Mouse (Mus musculus) heart, embryonic 14.5 days (tissue): ENCODE results near the gene Cobll1. TPM values are rescaled to one million over a fixed set of nuclear protein-coding genes. Genes with fewer than 3 reads are reported as not detected.
A peak's percentile ranks its signal among the peaks of the same experiment; 100 is the strongest.

Source experiments
- ATAC-seq: fragments of 200-750 bp; cut with Nextera tagmentation; 2 replicates; pipeline ENCODE4 v1.8.0; 2017; ENCODE audit warnings: low read depth, moderate TSS enrichment; ENCODE audit not compliant: insufficient number of reproducible peaks, insufficient read depth, low FRiP score
- H3K27ac ChIP-seq, 2 experiments: fragments of 200-500 bp in 1 of 2; fragments of 300-500 bp in 1 of 2; sonication (generic) in 1 of 2; replicated peaks in 1 of 2; 2 replicates each; pipeline ENCODE4 v1.5.1; 2012 to 2014; ENCODE audit warnings: low read depth in 2 of 2, low read length in 2 of 2, control low read depth in 1 of 2, mild to moderate bottlenecking in 1 of 2, mixed read lengths in 1 of 2; ENCODE audit not compliant: control insufficient read depth in 1 of 2, insufficient read depth in 1 of 2
- H3K27me3 ChIP-seq: fragments of 300-500 bp; sonication (generic); 2 replicates; pipeline ENCODE4 v1.6.1; 2014; ENCODE audit warnings: mild to moderate bottlenecking, low read length, control low read depth; ENCODE audit not compliant: control insufficient read depth, insufficient read depth
- H3K36me3 ChIP-seq: fragments of 300-500 bp; sonication (generic); 2 replicates; pipeline ENCODE4 v1.6.1; 2014; ENCODE audit warnings: mild to moderate bottlenecking, control low read depth, low read length, mixed read lengths; ENCODE audit not compliant: control insufficient read depth, insufficient read depth
- H3K4me1 ChIP-seq, 2 experiments: fragments of 200-500 bp in 1 of 2; fragments of 300-500 bp in 1 of 2; sonication (generic) in 1 of 2; 2 replicates each; pipeline ENCODE4 v1.6.1; 2012 to 2014; ENCODE audit warnings: low read length in 2 of 2, control low read depth in 1 of 2, mixed read lengths in 1 of 2; ENCODE audit not compliant: control insufficient read depth in 2 of 2, insufficient read depth in 2 of 2
- H3K4me2 ChIP-seq: fragments of 300-500 bp; sonication (generic); 2 replicates; pipeline ENCODE4 v1.6.1; 2014; ENCODE audit warnings: mild to moderate bottlenecking, low read length
- H3K4me3 ChIP-seq, 2 experiments: fragments of 200-500 bp in 1 of 2; fragments of 300-500 bp in 1 of 2; sonication (generic) in 1 of 2; 2 replicates each; pipeline ENCODE4 v1.5.1; 2012 to 2014; ENCODE audit warnings: low read length in 2 of 2, mild to moderate bottlenecking in 2 of 2, control low read depth in 1 of 2, low read depth in 1 of 2, moderate library complexity in 1 of 2; ENCODE audit not compliant: control insufficient read depth in 1 of 2, insufficient read depth in 1 of 2
- H3K9ac ChIP-seq: fragments of 300-500 bp; sonication (generic); 2 replicates; pipeline ENCODE4 v1.6.1; 2014; ENCODE audit warnings: mild to moderate bottlenecking, low read length
- H3K9me3 ChIP-seq: fragments of 300-500 bp; sonication (generic); 2 replicates; pipeline ENCODE4 v1.6.1; 2016; ENCODE audit warnings: low read length, control low read depth; ENCODE audit not compliant: control insufficient read depth
- WGBS: fragments of 180-500 bp; shearing (Covaris S2); extraction: QIAGEN DNeasy Blood & Tissue Kit; methylation state at CpG from one replicate; pipeline ENCODE4 v1.1.7; 2014; 5-methylcytosine and 5-hydroxymethylcytosine counted together
- polyA plus RNA-seq: library from polyadenylated mRNA; unstranded; fragments of >200 nt; fragmentation: Nextera tagmentation; extraction: Ambion mirVana; gene quantifications from 2 replicates; pipeline ENCODE4 v1.2.1, GENCODE M21; 2014

Gene Cobll1
- polyA plus RNA-seq, 1 experiment from 2014 or later: 10.6 TPM

- Histone ChIP-seq H3K4me1 (peaks cover 7 to 12% of the 10 kb centered on the region in 2 experiments; a peak in 3 of 4 replicates), H3K4me2 (no peak overlapping the region), H3K27me3 (no peaks in the 10 kb centered on the region), H3K4me3 (no peak overlapping the region), H3K9ac (no peak overlapping the region), H3K36me3 (no peaks in the 10 kb centered on the region), H3K27ac (no peak overlapping the region), H3K9me3 (no peaks in the 10 kb centered on the region)
- ATAC-seq: no peak
- WGBS: 51% methylated on average over 2 of the region's 2 CpGs
Measured at GRCm38 (mm10) chr2:65182747-65183146, 56.5 kb downstream of the Cobll1 start.

GRCm38 (mm10) chr2:65181736-65182135 lies 57.5 kb downstream of the Cobll1 start:
- H3K9me3 ChIP-seq: no peaks in the 10 kb centered on the region
- peak overlapping the region; percentile 56; the same call in 1 of the 2 replicates for H3K4me2 ChIP-seq
- peak overlapping the region; percentile 52; the same call in 1 of the 2 replicates for H3K9ac ChIP-seq
- WGBS: 82% methylated on average over 8 of the region's 8 CpGs
- H3K4me3 ChIP-seq: no peak overlapping the region
- no peaks in the 10 kb centered on the region for H3K27me3 ChIP-seq
- no peaks in the 10 kb centered on the region for H3K36me3 ChIP-seq
- peaks cover 7 to 12% of the 10 kb centered on the region in 2 experiments; a peak in 3 of 4 replicates for H3K4me1 ChIP-seq
- ATAC-seq: no peak
- H3K27ac ChIP-seq: peak overlapping the region; percentile 28 to 55; a peak in 3 of 4 replicates

- no peaks in the 10 kb centered on the region for H3K9me3 ChIP-seq
- ATAC-seq: 0 out of 2 replicates have a peak, but pooled peaks have one; percentile 39
- 20% methylated on average over 9 of the region's 9 CpGs for WGBS
- H3K4me3 ChIP-seq: peak overlapping the region; percentile 24 to 33
- peak overlapping the region; percentile 52; the same call in 1 of the 2 replicates for H3K9ac ChIP-seq
- H3K4me2 ChIP-seq: peak overlapping the region; percentile 56
- peaks cover 7 to 12% of the 10 kb centered on the region in 2 experiments; a peak in 3 of 4 replicates for H3K4me1 ChIP-seq
- no peaks in the 10 kb centered on the region for H3K36me3 ChIP-seq
- H3K27me3 ChIP-seq: no peaks in the 10 kb centered on the region
- peak overlapping the region; percentile 28 to 55; a peak in 3 of 4 replicates for H3K27ac ChIP-seq
Measured at GRCm38 (mm10) chr2:65181066-65181716, 58.0 kb downstream of the Cobll1 start.

- Histone ChIP-seq H3K4me1 (peaks cover 3 to 10% of the 10 kb centered on the region in 2 experiments; a peak in 3 of 4 replicates), H3K9ac (no peak overlapping the region), H3K27me3 (no peaks in the 10 kb centered on the region), H3K36me3 (no peaks in the 10 kb centered on the region), H3K27ac (no peak overlapping the region), H3K4me3 (no peak overlapping the region), H3K4me2 (no peak overlapping the region), H3K9me3 (no peaks in the 10 kb centered on the region)
- 65% methylated on average over 5 of the region's 5 CpGs for WGBS
- ATAC-seq: no peak
Measured at GRCm38 (mm10) chr2:65175645-65176044, 63.6 kb downstream of the Cobll1 start.

GRCm38 (mm10) chr2:65172071-65172470 lies 67.1 kb downstream of the Cobll1 start:
- Histone ChIP-seq H3K4me1 (peaks cover 3 to 9% of the 10 kb centered on the region in 2 experiments; a peak in 3 of 4 replicates), H3K4me2 (no peak overlapping the region), H3K9me3 (no peaks in the 10 kb centered on the region), H3K36me3 (no peaks in the 10 kb centered on the region), H3K9ac (no peak overlapping the region), H3K4me3 (no peak overlapping the region), H3K27me3 (no peaks in the 10 kb centered on the region), H3K27ac (no peak overlapping the region)
- no peak for ATAC-seq
- WGBS: 92% methylated on average over 6 of the region's 6 CpGs

- no peaks in the 10 kb centered on the region for H3K9me3 ChIP-seq
- 62% methylated on average over 1 of the region's 1 CpGs for WGBS
Measured at GRCm38 (mm10) chr2:65171516-65171915, 67.7 kb downstream of the Cobll1 start.

GRCm38 (mm10) chr2:65170693-65171456 lies 68.3 kb downstream of the Cobll1 start:
- Histone ChIP-seq H3K4me2 (no peak overlapping the region), H3K9me3 (no peaks in the 10 kb centered on the region), H3K27me3 (no peaks in the 10 kb centered on the region), H3K4me3 (no peak overlapping the region), H3K36me3 (no peaks in the 10 kb centered on the region), H3K4me1 (peaks cover 3 to 9% of the 10 kb centered on the region in 2 experiments; a peak in 3 of 4 replicates), H3K27ac (no peak overlapping the region), H3K9ac (no peak overlapping the region)
- 86% methylated on average over 18 of the region's 18 CpGs for WGBS
- ATAC-seq: no peak

More at GRCm38 (mm10) chr2:65171516-65171915, 67.7 kb downstream of the Cobll1 start:
- H3K27me3 ChIP-seq: no peaks in the 10 kb centered on the region
- peaks cover 3 to 9% of the 10 kb centered on the region in 2 experiments; a peak in 3 of 4 replicates for H3K4me1 ChIP-seq
- no peak for ATAC-seq
- no peaks in the 10 kb centered on the region for H3K36me3 ChIP-seq
- no peak overlapping the region for H3K4me2 ChIP-seq
- H3K4me3 ChIP-seq: no peak overlapping the region
- H3K9ac ChIP-seq: no peak overlapping the region
- H3K27ac ChIP-seq: no peak overlapping the region
